Comparison of ENCODE assay signal across 31 mouse cellular contexts in genomic region chr11:61470880-61471279, GRCm38 (mm10). TPM values are rescaled to one million over a fixed set of nuclear protein-coding genes. Genes with fewer than 3 reads are reported as not detected.
"Had no signal": no experiment of that assay in that cellular context is flagged by ENCODE, and none has a peak within 500 bp of the region (broad histone marks: within the 10 kb centered on the region; RNA-seq: fewer than 3 reads in every experiment).

No protein-coding gene starts in this region.

- DNase-seq: left cerebral cortex, postnatal 4 days; liver; liver, embryonic 13.5 days; liver, postnatal 0 days; lung, adult 18-20 months; lung, adult 2 months; lung, embryonic 14.5 days; lung, postnatal 10 days; lung, postnatal 14 days; lung, postnatal 36 days; lung, postnatal 4 days; midbrain, embryonic 14.5 days had no signal

- H3K27ac ChIP-seq: limb, embryonic 10.5 days; limb, embryonic 12.5 days; limb, embryonic 13.5 days; limb, embryonic 15.5 days; liver, embryonic 12.5 days; liver, embryonic 13.5 days; liver, embryonic 14.5 days; liver, embryonic 15.5 days; lung, embryonic 15.5 days; midbrain, embryonic 10.5 days; midbrain, embryonic 12.5 days; midbrain, embryonic 13.5 days; midbrain, embryonic 15.5 days; neural tube, embryonic 12.5 days; neural tube, embryonic 13.5 days had no signal

- H3K27me3 ChIP-seq: limb, embryonic 12.5 days; limb, embryonic 13.5 days; limb, embryonic 15.5 days; liver, embryonic 12.5 days; liver, embryonic 13.5 days; liver, embryonic 15.5 days; lung, embryonic 15.5 days; midbrain, embryonic 12.5 days; midbrain, embryonic 13.5 days; midbrain, embryonic 15.5 days; neural tube, embryonic 12.5 days; neural tube, embryonic 13.5 days had no signal

- H3K4me1 ChIP-seq: limb, embryonic 13.5 days; limb, embryonic 15.5 days; liver, embryonic 12.5 days; liver, embryonic 13.5 days; midbrain, embryonic 12.5 days; midbrain, embryonic 13.5 days; midbrain, embryonic 15.5 days; neural tube, embryonic 12.5 days; neural tube, embryonic 13.5 days had no signal

- H3K36me3 ChIP-seq: limb, embryonic 10.5 days; limb, embryonic 12.5 days; limb, embryonic 13.5 days; limb, embryonic 15.5 days; liver, embryonic 12.5 days; liver, embryonic 13.5 days; liver, embryonic 15.5 days; lung, embryonic 15.5 days; midbrain, embryonic 10.5 days; midbrain, embryonic 12.5 days; midbrain, embryonic 13.5 days; midbrain, embryonic 15.5 days; neural tube, embryonic 12.5 days; neural tube, embryonic 13.5 days had no signal

- H3K4me3 ChIP-seq: limb, embryonic 10.5 days; limb, embryonic 12.5 days; limb, embryonic 13.5 days; limb, embryonic 15.5 days; liver, embryonic 12.5 days; liver, embryonic 13.5 days; liver, embryonic 15.5 days; lung, embryonic 15.5 days; megakaryocyte, embryonic 14.5 days; midbrain, embryonic 10.5 days; midbrain, embryonic 12.5 days; midbrain, embryonic 13.5 days; midbrain, embryonic 15.5 days; neural tube, embryonic 12.5 days; neural tube, embryonic 13.5 days had no signal

- H3K4me2 ChIP-seq: limb, embryonic 12.5 days; limb, embryonic 13.5 days; limb, embryonic 15.5 days; liver, embryonic 11.5 days; liver, embryonic 12.5 days; liver, embryonic 13.5 days; liver, embryonic 15.5 days; lung, embryonic 14.5 days; lung, embryonic 15.5 days; midbrain, embryonic 11.5 days; midbrain, embryonic 12.5 days; midbrain, embryonic 13.5 days; midbrain, embryonic 15.5 days; neural tube, embryonic 12.5 days; neural tube, embryonic 13.5 days had no signal

RNA-seq across cellular contexts. Expression of gene Mfap4, which starts 14.4 kb away (rescaled TPM):
- polyA plus RNA-seq: macrophage had no signal

RNA-seq across cellular contexts. Expression of gene Rnf112, which starts 16.9 kb away (rescaled TPM):
- polyA plus RNA-seq: liver, adult 2 months; macrophage had no signal
